Mouse (Mus musculus) liver (tissue): ENCODE measurements at regions not wholly inside any gene's neighbourhood (a gene's known extent, or its start where the extent isn't known, plus 50 kb on each side); places are given as distances from the start of the nearest gene placed in this dataset.

Source experiments
- DNase-seq: peaks from one replicate; pipeline ENCODE4 v3.0.0-alpha.2; 2020; ENCODE audit warnings: mixed read lengths

- peak; percentile 34 for DNase-seq
Measured at GRCm38 (mm10) chr14:99366281-99366987, 67.9 kb downstream of the Klf5 start.

- no peak for DNase-seq
Measured at GRCm38 (mm10) chr14:99366996-99367555, 68.6 kb downstream of the Klf5 start.

GRCm38 (mm10) chr14:99369366-99369765, 70.9 kb downstream of the Klf5 start:
- DNase-seq = no peak

- no peak for DNase-seq
Measured at GRCm38 (mm10) chr14:99373682-99374081, 75.2 kb downstream of the Klf5 start.

- DNase-seq = no peak
Measured at GRCm38 (mm10) chr14:99375040-99375610, 76.6 kb downstream of the Klf5 start.

- no peak for DNase-seq
Measured at GRCm38 (mm10) chr14:99376652-99377502, 78.4 kb downstream of the Klf5 start.

GRCm38 (mm10) chr14:99381262-99382017, 82.9 kb downstream of the Klf5 start:
- DNase-seq = no peak

GRCm38 (mm10) chr14:99382051-99382450, 83.6 kb downstream of the Klf5 start:
- no peak for DNase-seq

GRCm38 (mm10) chr14:99383170-99383569, 84.7 kb downstream of the Klf5 start:
- DNase-seq = no peak

- DNase-seq = no peak
Measured at GRCm38 (mm10) chr14:99387581-99387980, 89.1 kb downstream of the Klf5 start.

GRCm38 (mm10) chr14:99389306-99389705, 90.8 kb downstream of the Klf5 start:
- DNase-seq = no peak

- no peak for DNase-seq
Measured at GRCm38 (mm10) chr14:99391700-99392099, 93.2 kb downstream of the Klf5 start.

GRCm38 (mm10) chr14:99392813-99393212, 94.3 kb downstream of the Klf5 start:
- no peak for DNase-seq

GRCm38 (mm10) chr14:99393611-99394010, 95.1 kb downstream of the Klf5 start:
- no peak for DNase-seq

GRCm38 (mm10) chr14:99403155-99403726, 104.8 kb downstream of the Klf5 start:
- no peak for DNase-seq

GRCm38 (mm10) chr14:99405228-99405627, 106.7 kb downstream of the Klf5 start:
- no peak for DNase-seq

- no peak for DNase-seq
Measured at GRCm38 (mm10) chr14:99411835-99412234, 113.3 kb downstream of the Klf5 start.

- no peak for DNase-seq
Measured at GRCm38 (mm10) chr14:99416169-99416568, 117.7 kb downstream of the Klf5 start.

GRCm38 (mm10) chr14:99418970-99419369, 120.5 kb downstream of the Klf5 start:
- DNase-seq = no peak

- DNase-seq = no peak
Measured at GRCm38 (mm10) chr14:99423334-99423733, 124.8 kb downstream of the Klf5 start.

GRCm38 (mm10) chr14:99427049-99427448, 128.6 kb downstream of the Klf5 start:
- no peak for DNase-seq

GRCm38 (mm10) chr14:99430323-99430722, 131.8 kb downstream of the Klf5 start:
- no peak for DNase-seq
